Mouse (Mus musculus) C2C12 (cell line): ENCODE measurements around the gene Mt4.

Experiments used
- CEBPB ChIP-seq: IDR thresholded peaks from one replicate; pipeline ENCODE4 v1.6.1; 2011; ENCODE audit warnings: low read depth, mild to moderate bottlenecking, control low read depth, moderate library complexity
- CTCF ChIP-seq: IDR thresholded peaks from one replicate; pipeline ENCODE4 v1.5.1; 2011; ENCODE audit not compliant: control insufficient read depth, insufficient read depth, insufficient read length
- FOSL1 ChIP-seq: IDR thresholded peaks from one replicate; pipeline ENCODE4 v1.8.0; 2011; ENCODE audit warnings: mild to moderate bottlenecking, low read length; ENCODE audit not compliant: poor library complexity, insufficient read depth, severe bottlenecking
- MAX ChIP-seq: IDR thresholded peaks from one replicate; pipeline ENCODE4 v1.6.1; 2011; ENCODE audit warnings: mild to moderate bottlenecking, control low read depth
- MYOG ChIP-seq: IDR thresholded peaks from one replicate; pipeline ENCODE4 v1.6.1; 2011; ENCODE audit not compliant: control insufficient read depth, insufficient read length; ENCODE audit errors: extremely low read depth
- USF1 ChIP-seq: IDR thresholded peaks from one replicate; pipeline ENCODE4 v1.6.1; 2011; ENCODE audit warnings: low read depth, mild to moderate bottlenecking, control low read depth, moderate library complexity

DNA sequence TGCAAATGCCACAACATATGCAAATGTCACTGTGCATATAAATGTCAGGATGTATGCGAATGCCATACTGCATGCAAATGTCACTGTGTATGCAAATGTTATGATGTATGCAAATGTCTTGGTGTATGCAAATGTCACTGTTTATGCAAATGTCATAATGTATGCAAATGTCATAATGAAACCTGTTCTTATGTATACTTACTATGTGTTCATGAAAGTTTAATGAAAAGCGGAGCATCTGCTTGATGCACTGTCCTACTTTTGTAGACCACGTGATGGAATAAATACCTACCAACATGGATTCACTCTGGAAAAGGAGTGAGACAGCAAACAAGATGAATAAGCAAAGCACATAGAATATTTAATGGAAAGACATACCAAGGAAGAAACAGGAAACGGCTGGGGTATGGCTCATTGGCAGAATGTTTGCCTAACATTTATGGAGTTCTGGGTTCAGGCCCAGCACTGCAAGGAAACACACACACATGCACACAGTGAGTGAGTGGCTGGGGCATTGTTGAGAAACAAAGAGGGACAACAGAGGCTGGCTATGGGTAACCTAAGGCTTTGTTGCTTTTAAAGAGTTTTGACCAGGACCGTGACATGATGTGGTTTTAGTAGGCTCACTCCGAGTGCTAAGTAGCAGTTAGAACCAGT is 7.7 kb upstream of the Mt4 start:
- TF ChIP-seq CTCF: no peak
- no peak for TF ChIP-seq MAX
- TF ChIP-seq USF1: no peak
- no peak for TF ChIP-seq MYOG
- no peak for TF ChIP-seq FOSL1
- TF ChIP-seq CEBPB: no peak
